Mouse (Mus musculus) stomach, postnatal 0 days (tissue): ENCODE data around the gene Acer3. TPM values are rescaled to one million over a fixed set of nuclear protein-coding genes. Genes with fewer than 3 reads are reported as not detected.

Source experiments
- ATAC-seq: fragments of 200-750 bp; cut with Nextera tagmentation; 2 replicates; pipeline ENCODE4 v1.8.0; 2017; ENCODE audit not compliant: low FRiP score, low TSS enrichment
- DNase-seq: peaks from one replicate; pipeline ENCODE4 v3.0.0-alpha.2; 2016; ENCODE audit warnings: low spot score
- H3K27ac ChIP-seq: fragments of 300-500 bp; sonication (generic); replicated peaks from 2 replicates; pipeline ENCODE4 v1.5.1; 2014; ENCODE audit warnings: mild to moderate bottlenecking, control low read depth
- H3K27me3 ChIP-seq: fragments of 300-500 bp; sonication (generic); 2 replicates; pipeline ENCODE4 v1.6.1; 2014; ENCODE audit warnings: low read length; ENCODE audit not compliant: control insufficient read depth, insufficient read depth
- H3K36me3 ChIP-seq: fragments of 300-500 bp; sonication (generic); 2 replicates; pipeline ENCODE4 v1.6.1; 2014; ENCODE audit warnings: low read length, mixed read lengths; ENCODE audit not compliant: control insufficient read depth, insufficient read depth
- H3K4me1 ChIP-seq: fragments of 300-500 bp; sonication (generic); replicated peaks from 2 replicates; pipeline ENCODE4 v1.6.1; 2014; ENCODE audit warnings: antibody characterized with exemption; ENCODE audit not compliant: control insufficient read depth, insufficient read depth
- H3K4me2 ChIP-seq: fragments of 300-500 bp; sonication (generic); replicated peaks from 2 replicates; pipeline ENCODE4 v1.6.1; 2014; ENCODE audit warnings: low read depth, mild to moderate bottlenecking, control low read depth, moderate library complexity
- H3K4me3 ChIP-seq: fragments of 300-500 bp; sonication (generic); 2 replicates; pipeline ENCODE4 v1.5.1; 2014; ENCODE audit warnings: low read depth, low read length, control low read depth
- H3K9ac ChIP-seq: fragments of 300-500 bp; sonication (generic); 2 replicates; pipeline ENCODE4 v1.6.1; 2014; ENCODE audit warnings: mild to moderate bottlenecking, low read length, control low read depth, mixed read lengths
- H3K9me3 ChIP-seq: fragments of 300-500 bp; sonication (generic); 2 replicates; pipeline ENCODE4 v1.6.1; 2016; ENCODE audit warnings: low read length; ENCODE audit not compliant: control insufficient read depth
- CTCF ChIP-seq: IDR thresholded peaks from 2 replicates; pipeline ENCODE4 v1.5.1; 2016; ENCODE audit warnings: antibody characterized with exemption, low read depth, mild to moderate bottlenecking, moderate library complexity
- EP300 ChIP-seq: optimal IDR thresholded peaks from 2 replicates; pipeline ENCODE3; 2016; ENCODE audit warnings: antibody characterized with exemption
- WGBS: fragments of 180-500 bp; shearing (Covaris S2); extraction: QIAGEN DNeasy Blood & Tissue Kit; methylation state at CpG from one replicate; pipeline ENCODE4 v1.1.7; 2014; 5-methylcytosine and 5-hydroxymethylcytosine counted together
- polyA plus RNA-seq: library from polyadenylated mRNA; unstranded; fragments of >200 nt; fragmentation: Nextera tagmentation; extraction: Ambion mirVana; gene quantifications from 2 replicates; pipeline ENCODE4 v1.2.1, GENCODE M21; 2015

The Acer3 gene
- polyA plus RNA-seq, 1 experiment from 2014 or later, result 37.7 TPM

- TF ChIP-seq CTCF, result no peak
- no peak for TF ChIP-seq EP300
- 50% methylated on average over 8 of the region's 8 CpGs for WGBS
- H3K4me1 ChIP-seq, result peaks cover 6% of the 10 kb centered on the region; the same call in 1 of the 2 replicates
- no peaks in the 10 kb centered on the region for H3K27me3 ChIP-seq
- ATAC-seq, result no peak
- DNase-seq, result peak; percentile 38
- no peak overlapping the region for H3K4me3 ChIP-seq
- H3K36me3 ChIP-seq, result no peaks in the 10 kb centered on the region
- peak overlapping the region; percentile 84 for H3K4me2 ChIP-seq
- H3K9me3 ChIP-seq, result no peaks in the 10 kb centered on the region
- peak overlapping the region; percentile 56; the same call in 1 of the 2 replicates for H3K27ac ChIP-seq
- no peak overlapping the region for H3K9ac ChIP-seq
Measured at GRCm38 (mm10) chr7:98176322-98177070, 144.5 kb downstream of the Acer3 start.

GRCm38 (mm10) chr7:98174883-98175755 is 145.9 kb downstream of the Acer3 start:
- no peak for ATAC-seq
- no peak for DNase-seq
- Histone ChIP-seq H3K27me3 (no peaks in the 10 kb centered on the region), H3K4me3 (no peak overlapping the region), H3K36me3 (no peaks in the 10 kb centered on the region), H3K4me2 (no peak overlapping the region), H3K9me3 (no peaks in the 10 kb centered on the region), H3K27ac (no peak overlapping the region), H3K4me1 (peaks cover 6% of the 10 kb centered on the region; the same call in 1 of the 2 replicates), H3K9ac (no peak overlapping the region)
- TF ChIP-seq CTCF, result no peak
- no peak for TF ChIP-seq EP300
- 82% methylated on average over 4 of the region's 4 CpGs for WGBS

GRCm38 (mm10) chr7:98173408-98173807 is 147.6 kb downstream of the Acer3 start:
- H3K36me3 ChIP-seq, result no peaks in the 10 kb centered on the region
- DNase-seq, result no peak
- peaks cover 6% of the 10 kb centered on the region; the same call in 1 of the 2 replicates for H3K4me1 ChIP-seq
- H3K4me3 ChIP-seq, result no peak overlapping the region
- peak overlapping the region; percentile 88 for H3K27ac ChIP-seq
- H3K27me3 ChIP-seq, result no peaks in the 10 kb centered on the region
- H3K4me2 ChIP-seq, result no peak overlapping the region
- no peaks in the 10 kb centered on the region for H3K9me3 ChIP-seq
- no peak for ATAC-seq
- H3K9ac ChIP-seq, result no peak overlapping the region
- 63% methylated on average over 4 of the region's 4 CpGs for WGBS
- TF ChIP-seq CTCF (no peak), EP300 (no peak)

- no peak overlapping the region for H3K4me3 ChIP-seq
- WGBS, result 63% methylated on average over 8 of the region's 8 CpGs
Measured at GRCm38 (mm10) chr7:98172661-98173060, 148.3 kb downstream of the Acer3 start.

GRCm38 (mm10) chr7:98171141-98172073 is 149.6 kb downstream of the Acer3 start:
- Histone ChIP-seq H3K27ac (peak overlapping the region; percentile 88), H3K4me2 (no peak overlapping the region), H3K4me1 (peaks cover 4% of the 10 kb centered on the region; the same call in 1 of the 2 replicates), H3K9ac (0 out of 2 replicates have a peak overlapping the region, but pooled peaks have one; percentile 18), H3K9me3 (no peaks in the 10 kb centered on the region), H3K27me3 (no peaks in the 10 kb centered on the region), H3K4me3 (no peak overlapping the region), H3K36me3 (no peaks in the 10 kb centered on the region)
- WGBS, result 56% methylated on average over 6 of the region's 6 CpGs
- DNase-seq (peak; percentile 79), ATAC-seq (peak; percentile 79)
- TF ChIP-seq CTCF (no peak), EP300 (no peak)

More at GRCm38 (mm10) chr7:98172661-98173060, 148.3 kb downstream of the Acer3 start:
- H3K36me3 ChIP-seq, result no peaks in the 10 kb centered on the region
- H3K9ac ChIP-seq, result no peak overlapping the region
- no peak overlapping the region for H3K4me2 ChIP-seq
- no peak for DNase-seq
- peaks cover 6% of the 10 kb centered on the region; the same call in 1 of the 2 replicates for H3K4me1 ChIP-seq
- ATAC-seq, result no peak
- no peaks in the 10 kb centered on the region for H3K9me3 ChIP-seq
- peak overlapping the region; percentile 88 for H3K27ac ChIP-seq
- H3K27me3 ChIP-seq, result no peaks in the 10 kb centered on the region
- TF ChIP-seq CTCF (no peak), EP300 (no peak)
